Mouse (Mus musculus) lung, adult 18-20 months (tissue): ENCODE measurements around the gene Stxbp5.

Experiments
- DNase-seq, 2 experiments: peaks; one replicate each; pipeline ENCODE4 v3.0.0; 2022; ENCODE audit warnings: mixed read lengths in 2 of 2

Stxbp5 gene

GRCm38 (mm10) chr10:9857850-9858249 is 43.0 kb downstream of the Stxbp5 start:
- no peak for DNase-seq

- DNase-seq, result no peak
Measured at GRCm38 (mm10) chr10:9856792-9857191, 44.1 kb downstream of the Stxbp5 start.

- DNase-seq, result peak; percentile 40 to 47
Measured at GRCm38 (mm10) chr10:9846408-9846807, 54.5 kb downstream of the Stxbp5 start.

GRCm38 (mm10) chr10:9839408-9839807 is 61.5 kb downstream of the Stxbp5 start:
- DNase-seq, result no peak

GRCm38 (mm10) chr10:9834986-9835385 is 65.9 kb downstream of the Stxbp5 start:
- DNase-seq, result no peak

- DNase-seq, result no peak
Measured at GRCm38 (mm10) chr10:9832937-9833336, 67.9 kb downstream of the Stxbp5 start.

- no peak for DNase-seq
Measured at GRCm38 (mm10) chr10:9829744-9830143, 71.1 kb downstream of the Stxbp5 start.

- DNase-seq, result peak in 1 of 2 experiments; percentile 24
Measured at GRCm38 (mm10) chr10:9821299-9821698, 79.6 kb downstream of the Stxbp5 start.

GRCm38 (mm10) chr10:9818574-9818973 is 82.3 kb downstream of the Stxbp5 start:
- DNase-seq, result no peak

GRCm38 (mm10) chr10:9813926-9814325 is 87.0 kb downstream of the Stxbp5 start:
- no peak for DNase-seq

GRCm38 (mm10) chr10:9807596-9807995 is 93.3 kb downstream of the Stxbp5 start:
- no peak for DNase-seq

- DNase-seq, result no peak
Measured at GRCm38 (mm10) chr10:9805341-9805740, 95.5 kb downstream of the Stxbp5 start.

GRCm38 (mm10) chr10:9803126-9803525 is 97.8 kb downstream of the Stxbp5 start:
- no peak for DNase-seq

- no peak for DNase-seq
Measured at GRCm38 (mm10) chr10:9801571-9801970, 99.3 kb downstream of the Stxbp5 start.

GRCm38 (mm10) chr10:9799085-9799484 is 101.8 kb downstream of the Stxbp5 start:
- DNase-seq, result no peak

- DNase-seq, result no peak
Measured at GRCm38 (mm10) chr10:9796429-9796828, 104.5 kb downstream of the Stxbp5 start.

- DNase-seq, result no peak
Measured at GRCm38 (mm10) chr10:9794429-9794828, 106.5 kb downstream of the Stxbp5 start.

- no peak for DNase-seq
Measured at GRCm38 (mm10) chr10:9790947-9791346, 109.9 kb downstream of the Stxbp5 start.

GRCm38 (mm10) chr10:9786461-9786860 is 114.4 kb downstream of the Stxbp5 start:
- DNase-seq, result no peak

- no peak for DNase-seq
Measured at GRCm38 (mm10) chr10:9785651-9786050, 115.2 kb downstream of the Stxbp5 start.

- no peak for DNase-seq
Measured at GRCm38 (mm10) chr10:9779864-9780263, 121.0 kb downstream of the Stxbp5 start.

GRCm38 (mm10) chr10:9770261-9770660 is 130.6 kb downstream of the Stxbp5 start:
- no peak for DNase-seq

GRCm38 (mm10) chr10:9763831-9764230 is 137.0 kb downstream of the Stxbp5 start:
- DNase-seq, result no peak

- DNase-seq, result no peak
Measured at GRCm38 (mm10) chr10:9760264-9760663, 140.6 kb downstream of the Stxbp5 start.

- no peak for DNase-seq
Measured at GRCm38 (mm10) chr10:9756546-9756945, 144.3 kb downstream of the Stxbp5 start.
